Mouse (Mus musculus): ENCODE results near the gene Rtkn2. TPM values are rescaled to one million over a fixed set of nuclear protein-coding genes. Genes with fewer than 3 reads are reported as not detected.

Rtkn2 gene
- total and polyA plus RNA-seq, 3 experiments: 1.1 to 1.3 TPM; not detected in 1

GRCm38 (mm10) chr10:68043973-68044372 lies 64.6 kb downstream of the Rtkn2 start:
- H3K27ac ChIP-seq (ENCODE audit: control insufficient read depth, low read depth, low read length): no peak overlapping the region
- no peaks in the 10 kb centered on the region for H3K9me3 ChIP-seq (replicated peaks; ENCODE audit: insufficient read depth, low read length)
- H3K4me1 ChIP-seq (ENCODE audit: control insufficient read depth in 1 of 2, insufficient read depth in 2 of 2, low read length in 2 of 2): peaks cover 0 to 5% of the 10 kb centered on the region in 2 experiments; a peak in 3 of 4 replicates
- H3K79me2 ChIP-seq (ENCODE audit: control insufficient read depth, insufficient read depth, low read length, poor library complexity): no peaks in the 10 kb centered on the region
- H3K27me3 ChIP-seq (ENCODE audit: control insufficient read depth in 1 of 2, insufficient read depth in 2 of 2, low read length in 2 of 2): no peaks in the 10 kb centered on the region
- no peak overlapping the region for H3K9ac ChIP-seq (ENCODE audit: control insufficient read depth, low read depth, low read length, poor library complexity, severe bottlenecking)
- TF ChIP-seq ELF1 (IDR thresholded peaks at IDR 0.05; ENCODE audit: low read depth, low read length) (no peak), TCF12 (IDR thresholded peaks at IDR 0.05; ENCODE audit: low read depth, low read length) (peak; percentile 14; the same call in 1 of the 2 replicates), MYC (IDR thresholded peaks at IDR 0.05; ENCODE audit: low read depth, low read length) (no peak), RCOR1 (IDR thresholded peaks at IDR 0.05; ENCODE audit: low read depth, low read length) (no peak), TBP (IDR thresholded peaks at IDR 0.05; ENCODE audit: low read depth, low read length) (0 out of 2 replicates have a peak, but pooled peaks have one; percentile 38)
- no peak overlapping the region for H3K4me3 ChIP-seq (ENCODE audit: control insufficient read depth in 1 of 2, insufficient read depth in 1 of 2, low read depth in 2 of 2, low read length in 2 of 2)
- peaks cover 0 to 2% of the 10 kb centered on the region in 2 experiments; a peak in 1 of 4 replicates for H3K36me3 ChIP-seq (ENCODE audit: control insufficient read depth in 1 of 2, insufficient read depth in 2 of 2, low read length in 2 of 2)
- peak; percentile 66 for DNase-seq (ENCODE audit: low read depth, low spot score)

GRCm38 (mm10) chr10:68044864-68045263 lies 65.5 kb downstream of the Rtkn2 start:
- H3K4me3 ChIP-seq (ENCODE audit: control insufficient read depth in 1 of 2, insufficient read depth in 1 of 2, low read depth in 2 of 2, low read length in 2 of 2): no peak overlapping the region
- peaks cover 0 to 2% of the 10 kb centered on the region in 2 experiments; a peak in 1 of 4 replicates for H3K36me3 ChIP-seq (ENCODE audit: control insufficient read depth in 1 of 2, insufficient read depth in 2 of 2, low read length in 2 of 2)
- no peak overlapping the region for H3K27ac ChIP-seq (ENCODE audit: control insufficient read depth, low read depth, low read length)
- DNase-seq (ENCODE audit: low read depth, low spot score): no peak
- H3K4me1 ChIP-seq (ENCODE audit: control insufficient read depth in 1 of 2, insufficient read depth in 2 of 2, low read length in 2 of 2): peaks cover 0 to 5% of the 10 kb centered on the region in 2 experiments; a peak in 3 of 4 replicates
- H3K27me3 ChIP-seq (ENCODE audit: control insufficient read depth in 1 of 2, insufficient read depth in 2 of 2, low read length in 2 of 2): no peaks in the 10 kb centered on the region
- TF ChIP-seq ZC3H11A (IDR thresholded peaks at IDR 0.05; ENCODE audit: low read depth, low read length) (no peak), TCF12 (IDR thresholded peaks at IDR 0.05; ENCODE audit: low read depth, low read length) (no peak), TBP (IDR thresholded peaks at IDR 0.05; ENCODE audit: low read depth, low read length) (no peak), HCFC1 (IDR thresholded peaks at IDR 0.05; ENCODE audit: low read depth, low read length) (no peak), USF2 (IDR thresholded peaks at IDR 0.05; ENCODE audit: borderline replicate concordance in 1 of 2, insufficient read depth in 1 of 2, low read depth in 1 of 2, low read length in 2 of 2) (no peak), CHD2 (IDR thresholded peaks at IDR 0.05; ENCODE audit: low read length) (no peak), MEF2A (IDR thresholded peaks at IDR 0.05; ENCODE audit: extremely low read depth, insufficient replicate concordance, low read depth, low read length, poor library complexity, severe bottlenecking) (no peak), MAZ (IDR thresholded peaks at IDR 0.05; ENCODE audit: low read depth, low read length) (no peak), E2F4 (IDR thresholded peaks at IDR 0.05; ENCODE audit: borderline replicate concordance, low read depth, low read length) (no peak)
- H3K79me2 ChIP-seq (ENCODE audit: control insufficient read depth, insufficient read depth, low read length, poor library complexity): no peaks in the 10 kb centered on the region
- H3K9ac ChIP-seq (ENCODE audit: control insufficient read depth, low read depth, low read length, poor library complexity, severe bottlenecking): no peak overlapping the region
- H3K9me3 ChIP-seq (replicated peaks; ENCODE audit: insufficient read depth, low read length): no peaks in the 10 kb centered on the region
